Mouse (Mus musculus) ovary, postnatal 14 days (tissue): ENCODE measurements around the gene Lipe.
"Not testable (repeated sequence)": the region's sequence is repeated elsewhere in the genome, so short reads cannot be mapped to it uniquely, and the experiment has no call there.

Source experiments
- DNase-seq: peaks from one replicate; pipeline ENCODE4 v3.0.0; 2022; ENCODE audit warnings: low spot score

Gene Lipe

GRCm38 (mm10) chr7:25412833-25413441 lies 14.4 kb upstream of the Lipe start, which contains the start of gene Cxcl17:
Cxcl17 (minus strand) TSS chr7:25412886.
- no peak for DNase-seq

DNA sequence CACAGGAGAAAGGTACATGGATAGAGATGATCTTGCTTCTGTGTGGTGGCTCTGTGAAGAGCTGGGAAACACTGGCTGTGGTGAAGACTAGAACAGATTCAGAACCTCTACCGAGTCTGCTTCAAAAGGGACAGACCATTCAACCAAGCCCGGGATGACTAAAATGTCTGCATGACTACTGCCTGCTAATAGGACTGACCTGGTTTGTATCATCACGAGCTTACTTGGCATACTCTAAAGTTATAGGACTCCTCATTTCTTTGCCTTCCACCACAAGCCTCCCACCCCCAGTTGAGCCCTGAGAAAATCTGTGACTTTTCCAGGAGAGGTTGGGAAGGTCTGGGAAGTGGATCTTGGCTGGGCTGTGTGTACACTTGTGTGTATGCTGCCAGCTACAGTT lies 13.4 kb upstream of the Lipe start:
- no peak for DNase-seq

DNA sequence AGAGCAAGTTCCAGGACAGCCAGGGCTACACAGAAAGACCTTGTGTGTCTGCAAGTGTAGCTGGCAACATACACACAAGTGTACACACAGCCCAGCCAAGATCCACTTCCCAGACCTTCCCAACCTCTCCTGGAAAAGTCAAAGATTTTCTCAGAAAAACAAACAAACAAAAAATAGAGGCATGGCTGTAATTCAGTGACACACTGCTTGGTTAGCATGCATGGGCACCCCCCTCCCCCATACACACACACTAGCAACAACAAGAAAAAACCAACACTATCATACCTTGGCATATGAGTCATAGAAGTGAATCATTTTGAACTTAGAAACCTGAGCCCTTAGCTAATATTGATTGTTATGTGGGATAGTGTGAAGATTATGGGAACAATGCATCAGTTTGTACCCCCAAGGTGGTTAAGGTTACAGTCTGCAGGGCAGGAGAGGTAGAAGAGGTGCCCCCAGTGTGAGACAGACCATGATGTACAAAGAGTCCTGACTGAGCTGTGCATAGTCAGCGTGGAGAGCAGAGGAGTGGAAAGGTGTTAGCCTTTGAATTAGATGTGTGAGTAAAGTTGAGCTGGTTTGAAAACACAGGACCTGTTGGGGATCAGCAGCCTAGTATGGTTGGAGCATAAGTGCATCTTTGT lies 12.6 kb upstream of the Lipe start:
- DNase-seq = no peak

GRCm38 (mm10) chr7:25409114-25409760 lies 10.7 kb upstream of the Lipe start:
- DNase-seq = no peak

GRCm38 (mm10) chr7:25406468-25406867 lies 8.0 kb upstream of the Lipe start:
- DNase-seq = no peak

- DNase-seq = no peak
These were observed 4.2 kb upstream of the Lipe start for GRCm38 (mm10) chr7:25402671-25403101.

DNA sequence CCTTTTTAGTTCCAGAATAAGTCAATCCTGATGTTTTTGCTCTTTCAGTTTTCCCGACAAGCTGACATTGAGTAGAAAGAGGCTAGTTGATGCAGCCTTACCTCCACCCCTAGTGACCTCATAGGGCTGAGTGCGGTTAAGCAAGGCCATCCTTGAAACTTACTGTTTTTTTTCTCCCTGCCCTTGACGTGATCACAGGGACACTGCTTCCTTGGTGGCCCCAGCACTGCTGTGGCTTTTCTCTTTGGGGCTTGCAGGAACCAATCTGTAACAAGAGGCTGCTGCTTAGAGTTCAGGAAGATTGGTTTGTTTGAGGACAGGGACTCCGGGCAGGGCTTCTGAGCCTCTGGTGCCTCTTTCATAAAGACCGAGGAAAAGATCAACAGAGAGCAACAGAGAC lies 3.5 kb upstream of the Lipe start:
- no peak for DNase-seq

- no peak for DNase-seq
These were observed 3.0 kb upstream of the Lipe start for GRCm38 (mm10) chr7:25401551-25401950.

- DNase-seq = not testable (repeated sequence)
These were observed 518 bp upstream of the Lipe start for GRCm38 (mm10) chr7:25399028-25399427.

DNA sequence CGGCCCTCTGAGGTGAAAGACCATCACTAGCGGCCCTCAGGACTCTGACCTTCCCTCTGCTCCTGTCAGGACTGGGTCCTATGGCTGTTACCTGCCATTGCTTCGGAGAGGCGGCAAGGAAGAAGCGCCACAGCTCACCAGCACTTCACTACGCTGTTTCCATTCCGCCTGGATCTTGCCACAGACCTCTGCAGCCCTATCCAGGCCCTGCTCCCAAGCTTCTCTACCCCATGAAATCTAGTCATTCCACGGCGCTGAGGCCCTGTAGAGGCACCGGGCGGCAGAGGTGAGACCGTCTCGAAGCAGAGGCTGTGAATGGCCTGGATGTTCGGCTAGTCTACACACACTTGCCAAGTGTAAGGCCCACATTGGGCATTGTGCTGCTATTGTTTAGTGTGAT lies 1.9 kb downstream of the Lipe start:
- DNase-seq = no peak

DNA sequence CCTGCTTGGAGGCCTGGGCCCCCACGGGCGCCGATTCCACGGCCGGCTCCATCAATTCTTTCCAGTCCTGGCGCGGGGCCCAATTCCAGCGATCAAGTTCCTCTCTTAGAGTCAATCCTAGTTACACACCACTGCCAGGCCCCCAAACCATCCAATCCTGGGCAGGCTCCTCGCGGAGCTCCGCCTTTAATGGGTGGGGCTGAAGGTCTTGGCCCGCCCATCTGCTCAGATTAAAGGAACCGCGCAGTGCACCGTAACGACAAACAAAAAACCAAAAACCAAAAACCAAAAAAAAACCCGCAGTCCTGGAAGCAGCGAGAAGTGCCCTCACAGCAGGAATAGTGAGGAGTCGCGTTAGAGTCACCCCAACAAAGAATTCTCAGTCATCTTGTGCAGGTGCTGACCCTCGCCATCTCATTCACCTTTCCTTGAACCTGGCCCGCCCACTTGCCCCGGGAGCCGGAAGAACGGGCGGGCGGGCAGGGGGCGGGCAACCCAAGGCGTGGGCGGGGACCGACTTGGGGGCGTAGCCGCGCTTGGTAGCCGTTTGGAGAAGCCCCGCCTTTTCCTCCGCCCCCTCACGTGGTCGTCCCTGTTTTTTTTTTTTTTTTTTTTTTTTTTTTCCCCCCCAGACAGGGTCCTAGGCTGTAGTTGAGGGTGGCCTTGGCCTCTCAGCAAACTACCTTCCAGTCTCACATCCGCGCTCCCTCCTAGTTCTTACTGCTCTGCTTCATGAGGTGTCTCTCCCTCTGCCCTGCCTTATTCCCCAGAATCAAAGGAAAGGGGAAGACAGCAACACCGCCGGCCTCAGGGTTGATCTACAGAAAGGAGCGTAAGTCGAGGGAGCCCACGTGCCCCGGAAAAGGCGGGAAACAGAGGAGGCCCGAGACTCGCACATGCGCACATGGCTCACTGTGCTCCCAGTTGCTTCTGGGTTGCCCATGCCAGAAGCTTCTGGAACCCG lies 2.7 kb downstream of the Lipe start:
- DNase-seq = peak; percentile 93

- DNase-seq = no peak
These were observed 3.3 kb downstream of the Lipe start for GRCm38 (mm10) chr7:25395186-25395557.

DNA sequence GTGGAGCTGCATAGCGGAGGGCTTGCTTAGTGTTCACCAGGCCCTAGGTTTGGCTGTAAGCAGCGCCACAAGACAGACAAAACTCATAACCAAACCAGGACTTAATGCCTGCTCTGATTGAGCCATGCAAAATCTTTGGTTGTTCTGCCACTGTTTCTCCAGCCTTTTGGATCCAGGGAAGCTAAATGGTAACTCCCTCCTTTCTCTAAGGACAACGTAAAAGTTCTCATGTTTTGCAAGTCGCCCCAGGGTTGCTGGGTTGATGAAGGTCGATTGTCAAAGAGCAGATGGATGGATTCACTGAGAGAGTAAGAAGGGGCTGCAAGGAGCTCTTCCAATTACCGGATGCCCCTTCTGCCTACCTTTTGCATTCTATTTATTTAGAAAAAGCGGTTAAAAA lies 3.8 kb downstream of the Lipe start:
- DNase-seq = no peak

GRCm38 (mm10) chr7:25393451-25394210 lies 4.9 kb downstream of the Lipe start:
- DNase-seq = no peak

DNA sequence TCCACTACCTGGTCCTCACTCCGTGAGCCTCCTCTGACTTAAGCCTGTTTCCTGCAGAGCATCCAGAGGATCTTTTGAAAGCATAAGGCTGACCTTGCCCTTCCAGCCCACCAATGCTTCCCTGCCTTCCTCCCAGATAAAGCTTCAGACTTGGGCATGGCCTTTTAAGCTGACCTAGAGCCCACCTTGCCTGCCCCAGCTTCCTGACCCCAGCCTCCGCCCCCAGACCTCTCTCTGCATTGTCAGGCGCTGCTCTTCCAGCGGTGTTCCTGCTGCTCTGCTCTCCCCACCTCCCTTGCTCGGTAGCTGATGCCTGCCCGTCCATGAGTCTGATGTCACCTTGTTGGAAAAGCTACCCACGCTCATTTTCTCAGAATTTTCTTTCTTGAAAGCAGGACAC lies 5.7 kb downstream of the Lipe start:
- DNase-seq = no peak

- no peak for DNase-seq
These were observed 6.6 kb downstream of the Lipe start for GRCm38 (mm10) chr7:25391856-25392453.

GRCm38 (mm10) chr7:25390986-25391385 lies 7.5 kb downstream of the Lipe start:
- DNase-seq = no peak

GRCm38 (mm10) chr7:25390054-25390770 lies 8.3 kb downstream of the Lipe start:
- peak; percentile 46 for DNase-seq

- DNase-seq = no peak
These were observed 9.6 kb downstream of the Lipe start for GRCm38 (mm10) chr7:25388916-25389315.

- DNase-seq = no peak
These were observed 10.6 kb downstream of the Lipe start for GRCm38 (mm10) chr7:25387811-25388440.
